Mouse (Mus musculus) G1E (cell line): ENCODE measurements at regions not wholly inside any gene's neighbourhood (a gene's known extent, or its start where the extent isn't known, plus 50 kb on each side); places are given as distances from the start of the nearest gene placed in this dataset.

ENCODE experiments used
- CTCF ChIP-seq: IDR thresholded peaks from 2 replicates; pipeline ENCODE4 v1.5.1; 2012; ENCODE audit warnings: low read depth, low read length, inconsistent platforms, mixed read lengths
- GATA1 ChIP-seq: IDR thresholded peaks from 2 replicates; pipeline ENCODE4 v1.6.1; 2012; ENCODE audit warnings: borderline replicate concordance, low read length, inconsistent platforms, mixed read lengths
- GATA2 ChIP-seq: IDR thresholded peaks from 2 replicates; pipeline ENCODE4 v1.6.1; 2012; ENCODE audit warnings: low read depth, low read length, inconsistent platforms, borderline replicate concordance
- POLR2AphosphoS5 ChIP-seq: IDR thresholded peaks from 2 replicates; pipeline ENCODE4 v1.6.1; 2012; ENCODE audit warnings: low read depth, low read length, inconsistent platforms; ENCODE audit not compliant: insufficient replicate concordance
- TAL1 ChIP-seq: conservative IDR thresholded peaks from 2 replicates; pipeline ENCODE4 v1.6.1; 2012; ENCODE audit warnings: low read depth, low read length, inconsistent platforms, mixed read lengths

GRCm38 (mm10) chr14:111822047-111822730, 147.3 kb downstream of the Slitrk5 start:
- TF ChIP-seq GATA1 (no peak), CTCF (no peak), POLR2AphosphoS5 (no peak), TAL1 (no peak), GATA2 (no peak)
